ENCODE assay signal across 13 mouse cellular contexts in genomic region chr6:30664776-30665175, GRCm38 (mm10). TPM values are rescaled to one million over a fixed set of nuclear protein-coding genes. Genes with fewer than 3 reads are reported as not detected.
A peak's percentile ranks its signal among the peaks of the same experiment; 100 is the strongest.
DNase-seq lines count a peak whose midpoint lies in the region; ATAC-seq and TF ChIP-seq lines count a peak whose summit lies in the region.
"Had no signal": no experiment of that assay in that cellular context is flagged by ENCODE, and none has a peak within 500 bp of the region (broad histone marks: within the 10 kb centered on the region; RNA-seq: fewer than 3 reads in every experiment).

No protein-coding gene starts in this region.

- no peak overlapping the region for H3K4me2 ChIP-seq in embryonic facial prominence, embryonic 15.5 days (replicated peaks)
- H3K4me2 ChIP-seq in midbrain, embryonic 14.5 days (ENCODE audit: low read length): no peak overlapping the region
- no peak overlapping the region for H3K4me2 ChIP-seq in liver, postnatal 0 days (ENCODE audit: low read depth, low read length)

- no peak overlapping the region for H3K4me3 ChIP-seq in heart, embryonic 10.5 days
- H3K4me3 ChIP-seq in embryonic facial prominence, embryonic 15.5 days (replicated peaks): no peak overlapping the region
- H3K4me3 ChIP-seq in midbrain, embryonic 14.5 days (replicated peaks; ENCODE audit: low read depth, low read length): no peak overlapping the region
- no peak overlapping the region for H3K4me3 ChIP-seq in liver, postnatal 0 days (ENCODE audit: low read depth, low read length)

- intact Hi-C loops in heart, postnatal 14 days (cut with DNase I): no loop called here

- no peaks in the 10 kb centered on the region for H3K27me3 ChIP-seq in heart, embryonic 10.5 days (ENCODE audit: insufficient read depth, poor library complexity, severe bottlenecking)
- no peaks in the 10 kb centered on the region for H3K27me3 ChIP-seq in embryonic facial prominence, embryonic 15.5 days
- no peaks in the 10 kb centered on the region for H3K27me3 ChIP-seq in midbrain, embryonic 14.5 days (ENCODE audit: control insufficient read depth, insufficient read depth, low read length)
- no peaks in the 10 kb centered on the region for H3K27me3 ChIP-seq in liver, postnatal 0 days (ENCODE audit: insufficient read depth, low read length)

- no peaks in the 10 kb centered on the region for H3K36me3 ChIP-seq in heart, embryonic 10.5 days
- H3K36me3 ChIP-seq in embryonic facial prominence, embryonic 15.5 days: no peaks in the 10 kb centered on the region
- no peaks in the 10 kb centered on the region for H3K36me3 ChIP-seq in midbrain, embryonic 14.5 days (ENCODE audit: control insufficient read depth, insufficient read depth, low read length)
- no peaks in the 10 kb centered on the region for H3K36me3 ChIP-seq in liver, postnatal 0 days (replicated peaks; ENCODE audit: insufficient read depth, low read length)

- peaks cover 30% of the 10 kb centered on the region for H3K4me1 ChIP-seq in heart, embryonic 10.5 days
- peaks cover 36% of the 10 kb centered on the region for H3K4me1 ChIP-seq in embryonic facial prominence, embryonic 15.5 days
- H3K4me1 ChIP-seq in midbrain, embryonic 14.5 days (ENCODE audit: control insufficient read depth, insufficient read depth, low read length): peaks cover 16% of the 10 kb centered on the region
- H3K4me1 ChIP-seq in liver, postnatal 0 days (ENCODE audit: insufficient read depth): no peaks in the 10 kb centered on the region

- H3K27ac ChIP-seq in heart, embryonic 10.5 days: peak overlapping the region; percentile 44
- peak overlapping the region; percentile 69 for H3K27ac ChIP-seq in embryonic facial prominence, embryonic 15.5 days (replicated peaks)
- H3K27ac ChIP-seq in midbrain, embryonic 14.5 days (replicated peaks; ENCODE audit: low read depth, low read length): peak overlapping the region; percentile 37
- H3K27ac ChIP-seq in liver, postnatal 0 days (ENCODE audit: low read depth): no peak overlapping the region
- H3K27ac ChIP-seq: macrophage had no signal

- WGBS in heart, embryonic 10.5 days: 37% methylated on average over 6 of the region's 6 CpGs
- WGBS in embryonic facial prominence, embryonic 15.5 days: 33% methylated on average over 6 of the region's 6 CpGs
- WGBS in midbrain, embryonic 14.5 days: 29% methylated on average over 6 of the region's 6 CpGs
- 68% methylated on average over 6 of the region's 6 CpGs for WGBS in liver, postnatal 0 days (ENCODE audit: insufficient replicate concordance)

- no peak for TF ChIP-seq EP300 in liver, postnatal 0 days (IDR thresholded peaks at IDR 0.05; ENCODE audit: low read depth)

- no peak for TF ChIP-seq CTCF in liver, postnatal 0 days (IDR thresholded peaks at IDR 0.05; ENCODE audit: low read depth)

- no peak for ATAC-seq in embryonic facial prominence, embryonic 15.5 days (ENCODE audit: insufficient number of reproducible peaks, low FRiP score, low TSS enrichment, low read depth)
- no peak for ATAC-seq in midbrain, embryonic 14.5 days (ENCODE audit: low FRiP score, low TSS enrichment)
- ATAC-seq in liver, postnatal 0 days: no peak

- no peak for DNase-seq in heart, embryonic 10.5 days (ENCODE audit: low spot score)
- DNase-seq in heart, postnatal 14 days: no peak
- DNase-seq in layer of hippocampus, adult 9-11 months: peak; percentile 24
- no peak for DNase-seq in layer of hippocampus, postnatal 10 days (ENCODE audit: low spot score in 2 of 2)
- DNase-seq in midbrain, embryonic 14.5 days: no peak
- DNase-seq in frontal cortex, postnatal 25 days (ENCODE audit: low spot score in 2 of 2): no peak
- DNase-seq in liver, postnatal 0 days: no peak
- DNase-seq: gastrocnemius, postnatal 14 days had no signal

- H3K9ac ChIP-seq in embryonic facial prominence, embryonic 15.5 days: no peak overlapping the region
- H3K9ac ChIP-seq in midbrain, embryonic 14.5 days (replicated peaks; ENCODE audit: low read length): no peak overlapping the region
- H3K9ac ChIP-seq in liver, postnatal 0 days (replicated peaks): no peak overlapping the region

- no peaks in the 10 kb centered on the region for H3K9me3 ChIP-seq in heart, embryonic 10.5 days
- H3K9me3 ChIP-seq in embryonic facial prominence, embryonic 15.5 days (replicated peaks): no peaks in the 10 kb centered on the region
- no peaks in the 10 kb centered on the region for H3K9me3 ChIP-seq in midbrain, embryonic 14.5 days (ENCODE audit: control insufficient read depth, low read length)
- H3K9me3 ChIP-seq in liver, postnatal 0 days (ENCODE audit: low read length): no peaks in the 10 kb centered on the region

RNA-seq across cellular contexts. Expression of gene Cpa1, which starts 25.8 kb away (rescaled TPM):
- 3.9 and 4.3 TPM in 2 replicates for polyA plus RNA-seq in heart, embryonic 10.5 days (2016; fragmentation: Nextera tagmentation; extraction: Ambion mirVana)
- 1 to 10 TPM; 1.0 to 2.4 TPM for total RNA-seq in heart, postnatal 14 days (2021)
- total RNA-seq in layer of hippocampus, postnatal 10 days (2021): not detected
- 0.98 and 1.2 TPM in 2 replicates for polyA plus RNA-seq in embryonic facial prominence, embryonic 15.5 days (2015; fragmentation: Nextera tagmentation; extraction: Ambion mirVana)
- 0.50 and 0.61 TPM in 2 replicates for polyA plus RNA-seq in midbrain, embryonic 14.5 days (2014; fragmentation: Nextera tagmentation; extraction: Ambion mirVana)
- 0.15 and 2.7 TPM in 2 replicates for polyA plus RNA-seq in liver, postnatal 0 days (2015; fragmentation: Nextera tagmentation; extraction: Ambion mirVana)
- total RNA-seq: gastrocnemius, postnatal 14 days; layer of hippocampus, postnatal 14 days had no signal
- polyA plus RNA-seq: C2C12; cortical plate, adult 2 months; macrophage had no signal

RNA-seq across cellular contexts. Expression of gene Cep41, which starts 28.8 kb away (rescaled TPM):
- 12.5 and 15.3 TPM in 2 replicates for polyA plus RNA-seq in heart, embryonic 10.5 days (2016; fragmentation: Nextera tagmentation; extraction: Ambion mirVana)
- total RNA-seq in heart, postnatal 14 days (2021): 1 to 10 TPM; 2.9 to 3.1 TPM
- 1 to 10 TPM; 5.7 to 7.0 TPM for total RNA-seq in layer of hippocampus, postnatal 10 days (2021)
- 30.9 and 33.1 TPM in 2 replicates for polyA plus RNA-seq in embryonic facial prominence, embryonic 15.5 days (2015; fragmentation: Nextera tagmentation; extraction: Ambion mirVana)
- 13.3 and 14.2 TPM in 2 replicates for polyA plus RNA-seq in midbrain, embryonic 14.5 days (2014; fragmentation: Nextera tagmentation; extraction: Ambion mirVana)
- polyA plus RNA-seq in liver, postnatal 0 days (2015; fragmentation: Nextera tagmentation; extraction: Ambion mirVana): 2.8 TPM in 2 replicates

RNA-seq across cellular contexts. Expression of gene Cpa5, which starts 54.0 kb away (rescaled TPM):
- polyA plus RNA-seq in heart, embryonic 10.5 days (2016; fragmentation: Nextera tagmentation; extraction: Ambion mirVana): 0.97 and 2.1 TPM in 2 replicates
- not detected for total RNA-seq in heart, postnatal 14 days (2021)
- total RNA-seq in layer of hippocampus, postnatal 10 days (2021): not detected
- polyA plus RNA-seq in embryonic facial prominence, embryonic 15.5 days (2015; fragmentation: Nextera tagmentation; extraction: Ambion mirVana): 0.43 and 1.3 TPM in 2 replicates
- 0.18 TPM in 1 of 2 replicates, not detected in the other for polyA plus RNA-seq in midbrain, embryonic 14.5 days (2014; fragmentation: Nextera tagmentation; extraction: Ambion mirVana)
- polyA plus RNA-seq in liver, postnatal 0 days (2015; fragmentation: Nextera tagmentation; extraction: Ambion mirVana): not detected in 2 replicates
- total RNA-seq: layer of hippocampus, postnatal 14 days had no signal
- polyA plus RNA-seq: C2C12, macrophage had no signal

RNA-seq across cellular contexts. Expression of gene Mest, which starts 58.6 kb away (rescaled TPM):
- 3,213 and 4,348 TPM in 2 replicates for polyA plus RNA-seq in heart, embryonic 10.5 days (2016; fragmentation: Nextera tagmentation; extraction: Ambion mirVana)
- total RNA-seq in heart, postnatal 14 days (2021): 10 to 100 TPM; 51.2 to 65.0 TPM
- total RNA-seq in layer of hippocampus, postnatal 10 days (2021): 10 to 100 TPM; 77.2 to 86.6 TPM
- 1,312 and 1,376 TPM in 2 replicates for polyA plus RNA-seq in embryonic facial prominence, embryonic 15.5 days (2015; fragmentation: Nextera tagmentation; extraction: Ambion mirVana)
- 297 and 402 TPM in 2 replicates for polyA plus RNA-seq in midbrain, embryonic 14.5 days (2014; fragmentation: Nextera tagmentation; extraction: Ambion mirVana)
- polyA plus RNA-seq in liver, postnatal 0 days (2015; fragmentation: Nextera tagmentation; extraction: Ambion mirVana): 117 and 119 TPM in 2 replicates
